Mouse (Mus musculus): ENCODE results near the gene Brinp2. TPM values are rescaled to one million over a fixed set of nuclear protein-coding genes. Genes with fewer than 3 reads are reported as not detected.

Gene Brinp2
- polyA plus RNA-seq, 1 experiment from 2014 or later: 43.7 TPM

- no peak for ATAC-seq
- Histone ChIP-seq H3K4me2 (ENCODE audit: low read length) (no peak overlapping the region), H3K9ac (ENCODE audit: low read depth, low read length) (no peak overlapping the region), H3K27me3 (ENCODE audit: control insufficient read depth, insufficient read depth, low read depth, low read length) (no peaks in the 10 kb centered on the region), H3K27ac (ENCODE audit: low read length) (no peak overlapping the region), H3K36me3 (ENCODE audit: control insufficient read depth, insufficient read depth, low read length) (peaks cover 11% of the 10 kb centered on the region), H3K4me3 (ENCODE audit: low read depth, low read length) (no peak overlapping the region), H3K9me3 (replicated peaks; ENCODE audit: control insufficient read depth, low read length, poor library complexity, severe bottlenecking) (no peaks in the 10 kb centered on the region), H3K4me1 (ENCODE audit: control insufficient read depth, insufficient read depth, low read length) (no peaks in the 10 kb centered on the region)
- WGBS: 97% methylated on average over 3 of the region's 3 CpGs
Measured at GRCm38 (mm10) chr1:158244016-158244415, 112.1 kb downstream of the Brinp2 start.

GRCm38 (mm10) chr1:158241848-158242556 is 114.1 kb downstream of the Brinp2 start:
- H3K4me3 ChIP-seq (ENCODE audit: low read depth, low read length): no peak overlapping the region
- H3K27ac ChIP-seq (ENCODE audit: low read length): no peak overlapping the region
- no peak for ATAC-seq
- no peak overlapping the region for H3K4me2 ChIP-seq (ENCODE audit: low read length)
- no peaks in the 10 kb centered on the region for H3K4me1 ChIP-seq (ENCODE audit: control insufficient read depth, insufficient read depth, low read length)
- 86% methylated on average over 2 of the region's 2 CpGs for WGBS
- no peak overlapping the region for H3K9ac ChIP-seq (ENCODE audit: low read depth, low read length)
- H3K27me3 ChIP-seq (ENCODE audit: control insufficient read depth, insufficient read depth, low read depth, low read length): no peaks in the 10 kb centered on the region
- no peaks in the 10 kb centered on the region for H3K9me3 ChIP-seq (replicated peaks; ENCODE audit: control insufficient read depth, low read length, poor library complexity, severe bottlenecking)
- peaks cover 11% of the 10 kb centered on the region for H3K36me3 ChIP-seq (ENCODE audit: control insufficient read depth, insufficient read depth, low read length)

GRCm38 (mm10) chr1:158239841-158240240 is 116.3 kb downstream of the Brinp2 start:
- no peaks in the 10 kb centered on the region for H3K9me3 ChIP-seq (replicated peaks; ENCODE audit: control insufficient read depth, low read length, poor library complexity, severe bottlenecking)
- no peaks in the 10 kb centered on the region for H3K36me3 ChIP-seq (ENCODE audit: control insufficient read depth, insufficient read depth, low read length)
- H3K4me1 ChIP-seq (ENCODE audit: control insufficient read depth, insufficient read depth, low read length): no peaks in the 10 kb centered on the region
- ATAC-seq: no peak
- H3K27ac ChIP-seq (ENCODE audit: low read length): no peak overlapping the region
- no peak overlapping the region for H3K4me3 ChIP-seq (ENCODE audit: low read depth, low read length)
- 95% methylated on average over 2 of the region's 2 CpGs for WGBS
- no peak overlapping the region for H3K9ac ChIP-seq (ENCODE audit: low read depth, low read length)
- no peak overlapping the region for H3K4me2 ChIP-seq (ENCODE audit: low read length)
- no peaks in the 10 kb centered on the region for H3K27me3 ChIP-seq (ENCODE audit: control insufficient read depth, insufficient read depth, low read depth, low read length)

GRCm38 (mm10) chr1:158238722-158239121 is 117.4 kb downstream of the Brinp2 start:
- no peaks in the 10 kb centered on the region for H3K4me1 ChIP-seq (ENCODE audit: control insufficient read depth, insufficient read depth, low read length)
- no peak overlapping the region for H3K27ac ChIP-seq (ENCODE audit: low read length)
- H3K27me3 ChIP-seq (ENCODE audit: control insufficient read depth, insufficient read depth, low read depth, low read length): no peaks in the 10 kb centered on the region
- H3K4me3 ChIP-seq (ENCODE audit: low read depth, low read length): no peak overlapping the region
- no peak overlapping the region for H3K9ac ChIP-seq (ENCODE audit: low read depth, low read length)
- no peaks in the 10 kb centered on the region for H3K36me3 ChIP-seq (ENCODE audit: control insufficient read depth, insufficient read depth, low read length)
- no peak overlapping the region for H3K4me2 ChIP-seq (ENCODE audit: low read length)
- WGBS: 34% methylated on average over 4 of the region's 4 CpGs
- H3K9me3 ChIP-seq (replicated peaks; ENCODE audit: control insufficient read depth, low read length, poor library complexity, severe bottlenecking): no peaks in the 10 kb centered on the region
- no peak for ATAC-seq

- ATAC-seq: no peak
Measured at GRCm38 (mm10) chr1:158228687-158229224, 127.4 kb downstream of the Brinp2 start.

DNA sequence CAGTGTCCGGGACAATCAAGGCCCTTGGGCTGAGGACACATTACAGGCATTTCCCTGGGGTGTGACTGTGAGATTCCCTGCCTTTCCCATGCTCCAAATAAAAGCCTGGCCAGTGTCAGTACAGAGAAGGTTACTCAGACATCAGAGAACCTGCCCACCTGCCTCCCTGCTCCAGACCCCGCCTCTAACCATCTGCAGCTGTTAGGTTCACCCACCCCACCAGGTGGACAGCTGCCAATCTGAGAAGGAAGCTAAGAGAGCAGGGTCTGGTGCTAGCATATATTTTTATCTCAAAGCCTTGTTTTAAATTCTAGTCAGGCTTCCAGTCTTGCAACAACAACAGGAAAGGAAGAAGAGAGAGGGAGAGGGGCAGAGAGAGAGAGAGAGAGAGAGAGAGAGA is 128.9 kb downstream of the Brinp2 start:
- no peak overlapping the region for H3K9ac ChIP-seq (ENCODE audit: low read depth, low read length)
- no peaks in the 10 kb centered on the region for H3K27me3 ChIP-seq (ENCODE audit: control insufficient read depth, insufficient read depth, low read depth, low read length)
- no peak overlapping the region for H3K4me3 ChIP-seq (ENCODE audit: low read depth, low read length)
- H3K9me3 ChIP-seq (replicated peaks; ENCODE audit: control insufficient read depth, low read length, poor library complexity, severe bottlenecking): no peaks in the 10 kb centered on the region
- no peaks in the 10 kb centered on the region for H3K4me1 ChIP-seq (ENCODE audit: control insufficient read depth, insufficient read depth, low read length)
- H3K4me2 ChIP-seq (ENCODE audit: low read length): no peak overlapping the region
- H3K27ac ChIP-seq (ENCODE audit: low read length): no peak overlapping the region
- 65% methylated on average over 2 of the region's 2 CpGs for WGBS
- peak; percentile 54; the same call in 1 of the 2 replicates for ATAC-seq
- H3K36me3 ChIP-seq (ENCODE audit: control insufficient read depth, insufficient read depth, low read length): no peaks in the 10 kb centered on the region

More at GRCm38 (mm10) chr1:158228687-158229224, 127.4 kb downstream of the Brinp2 start:
- 87% methylated on average over 9 of the region's 9 CpGs for WGBS
- Histone ChIP-seq H3K4me3 (ENCODE audit: low read depth, low read length) (no peak overlapping the region), H3K27ac (ENCODE audit: low read length) (no peak overlapping the region), H3K9ac (ENCODE audit: low read depth, low read length) (no peak overlapping the region), H3K36me3 (ENCODE audit: control insufficient read depth, insufficient read depth, low read length) (no peaks in the 10 kb centered on the region), H3K4me2 (ENCODE audit: low read length) (no peak overlapping the region), H3K9me3 (replicated peaks; ENCODE audit: control insufficient read depth, low read length, poor library complexity, severe bottlenecking) (no peaks in the 10 kb centered on the region), H3K4me1 (ENCODE audit: control insufficient read depth, insufficient read depth, low read length) (no peaks in the 10 kb centered on the region), H3K27me3 (ENCODE audit: control insufficient read depth, insufficient read depth, low read depth, low read length) (no peaks in the 10 kb centered on the region)

GRCm38 (mm10) chr1:158226689-158227088 is 129.4 kb downstream of the Brinp2 start:
- WGBS: 32% methylated on average over 2 of the region's 2 CpGs
- H3K4me3 ChIP-seq (ENCODE audit: low read depth, low read length): no peak overlapping the region
- no peak overlapping the region for H3K4me2 ChIP-seq (ENCODE audit: low read length)
- no peaks in the 10 kb centered on the region for H3K9me3 ChIP-seq (replicated peaks; ENCODE audit: control insufficient read depth, low read length, poor library complexity, severe bottlenecking)
- no peaks in the 10 kb centered on the region for H3K36me3 ChIP-seq (ENCODE audit: control insufficient read depth, insufficient read depth, low read length)
- H3K27me3 ChIP-seq (ENCODE audit: control insufficient read depth, insufficient read depth, low read depth, low read length): no peaks in the 10 kb centered on the region
- H3K27ac ChIP-seq (ENCODE audit: low read length): no peak overlapping the region
- ATAC-seq: no peak
- H3K9ac ChIP-seq (ENCODE audit: low read depth, low read length): no peak overlapping the region
- no peaks in the 10 kb centered on the region for H3K4me1 ChIP-seq (ENCODE audit: control insufficient read depth, insufficient read depth, low read length)

DNA sequence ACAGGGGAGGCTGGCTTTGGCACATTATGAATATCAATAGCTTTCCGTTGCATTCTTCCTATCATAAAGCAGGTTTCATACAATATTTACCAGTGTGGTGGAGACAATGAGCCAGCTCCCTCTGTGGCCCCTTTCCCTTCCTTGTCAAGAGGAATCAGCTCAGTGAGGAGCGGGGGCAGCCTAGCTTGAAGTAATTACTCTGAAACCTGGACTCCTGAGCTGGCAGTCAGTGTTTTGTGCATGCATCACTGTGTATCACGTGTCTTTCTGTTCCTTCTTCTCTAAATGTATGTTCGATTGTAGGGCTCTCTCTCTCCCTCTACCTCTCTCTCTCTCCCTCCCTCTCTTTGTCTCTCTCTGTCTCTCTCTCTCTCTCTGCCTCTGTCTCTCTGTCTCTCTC is 135.1 kb downstream of the Brinp2 start:
- H3K9ac ChIP-seq (ENCODE audit: low read depth, low read length): 0 out of 2 replicates have a peak overlapping the region, but pooled peaks have one; percentile 2
- peak; percentile 71; the same call in 1 of the 2 replicates for ATAC-seq
- H3K4me1 ChIP-seq (ENCODE audit: control insufficient read depth, insufficient read depth, low read length): peaks cover 10% of the 10 kb centered on the region
- no peak overlapping the region for H3K4me3 ChIP-seq (ENCODE audit: low read depth, low read length)
- no peak overlapping the region for H3K27ac ChIP-seq (ENCODE audit: low read length)
- H3K27me3 ChIP-seq (ENCODE audit: control insufficient read depth, insufficient read depth, low read depth, low read length): no peaks in the 10 kb centered on the region
- H3K36me3 ChIP-seq (ENCODE audit: control insufficient read depth, insufficient read depth, low read length): no peaks in the 10 kb centered on the region
- H3K4me2 ChIP-seq (ENCODE audit: low read length): no peak overlapping the region
- 10% methylated on average over 4 of the region's 4 CpGs for WGBS
- no peaks in the 10 kb centered on the region for H3K9me3 ChIP-seq (replicated peaks; ENCODE audit: control insufficient read depth, low read length, poor library complexity, severe bottlenecking)

- Histone ChIP-seq H3K9ac (ENCODE audit: low read depth, low read length) (no peak overlapping the region), H3K4me2 (ENCODE audit: low read length) (no peak overlapping the region), H3K9me3 (replicated peaks; ENCODE audit: control insufficient read depth, low read length, poor library complexity, severe bottlenecking) (no peaks in the 10 kb centered on the region), H3K4me1 (ENCODE audit: control insufficient read depth, insufficient read depth, low read length) (peaks cover 10% of the 10 kb centered on the region), H3K4me3 (ENCODE audit: low read depth, low read length) (no peak overlapping the region), H3K27ac (ENCODE audit: low read length) (no peak overlapping the region), H3K27me3 (ENCODE audit: control insufficient read depth, insufficient read depth, low read depth, low read length) (no peaks in the 10 kb centered on the region), H3K36me3 (ENCODE audit: control insufficient read depth, insufficient read depth, low read length) (no peaks in the 10 kb centered on the region)
- WGBS: 65% methylated on average over 4 of the region's 4 CpGs
- no peak for ATAC-seq
Measured at GRCm38 (mm10) chr1:158220148-158220547, 136.0 kb downstream of the Brinp2 start.

All from midbrain, embryonic 16.5 days (tissue).